Mouse (Mus musculus) CD4-positive helper T cell, adult 2 months (primary cell): Measurements from ENCODE around the gene Setd3.
"Not testable (repeated sequence)": the region's sequence is repeated elsewhere in the genome, so short reads cannot be mapped to it uniquely, and the experiment has no call there.

Experiments used
- DNase-seq: peaks from one replicate; pipeline ENCODE4 v3.0.0-alpha.2; 2012; ENCODE audit warnings: low read depth, missing footprints, low spot score

The Setd3 gene

GRCm38 (mm10) chr12:108143624-108144498, 35.3 kb downstream of the Setd3 start:
- DNase-seq, result no peak

GRCm38 (mm10) chr12:108135610-108136208, 43.4 kb downstream of the Setd3 start:
- DNase-seq, result no peak

- no peak for DNase-seq
Observed at GRCm38 (mm10) chr12:108133181-108133580, 45.9 kb downstream of the Setd3 start.

GRCm38 (mm10) chr12:108132450-108133070, 46.6 kb downstream of the Setd3 start:
- DNase-seq, result no peak

GRCm38 (mm10) chr12:108121288-108121687, 57.8 kb downstream of the Setd3 start:
- peak; percentile 72 for DNase-seq

- no peak for DNase-seq
Observed at GRCm38 (mm10) chr12:108120434-108120833, 58.7 kb downstream of the Setd3 start.

- DNase-seq, result no peak
Observed at GRCm38 (mm10) chr12:108119930-108120329, 59.2 kb downstream of the Setd3 start.

- no peak for DNase-seq
Observed at GRCm38 (mm10) chr12:108118902-108119531, 60.1 kb downstream of the Setd3 start.

GRCm38 (mm10) chr12:108118503-108118901, 60.6 kb downstream of the Setd3 start:
- no peak for DNase-seq

- no peak for DNase-seq
Observed at GRCm38 (mm10) chr12:108111191-108111590, 67.9 kb downstream of the Setd3 start.

- DNase-seq, result no peak
Observed at GRCm38 (mm10) chr12:108110674-108111073, 68.4 kb downstream of the Setd3 start.

- no peak for DNase-seq
Observed at GRCm38 (mm10) chr12:108109732-108110131, 69.4 kb downstream of the Setd3 start.

- DNase-seq, result not testable (repeated sequence)
Observed at GRCm38 (mm10) chr12:108108591-108108990, 70.5 kb downstream of the Setd3 start.

- no peak for DNase-seq
Observed at GRCm38 (mm10) chr12:108103292-108103691, 75.8 kb downstream of the Setd3 start.

- no peak for DNase-seq
Observed at GRCm38 (mm10) chr12:108102119-108102518, 77.0 kb downstream of the Setd3 start.

GRCm38 (mm10) chr12:108100181-108100580, 78.9 kb downstream of the Setd3 start:
- DNase-seq, result no peak

- DNase-seq, result peak; percentile 58
Observed at GRCm38 (mm10) chr12:108098201-108098980, 80.7 kb downstream of the Setd3 start.

- no peak for DNase-seq
Observed at GRCm38 (mm10) chr12:108097643-108098042, 81.5 kb downstream of the Setd3 start.

GRCm38 (mm10) chr12:108088253-108088652, 90.9 kb downstream of the Setd3 start:
- no peak for DNase-seq

GRCm38 (mm10) chr12:108087489-108087888, 91.6 kb downstream of the Setd3 start:
- DNase-seq, result no peak

- DNase-seq, result no peak
Observed at GRCm38 (mm10) chr12:108078122-108078752, 100.9 kb downstream of the Setd3 start.
